In the genomic region with DNA sequence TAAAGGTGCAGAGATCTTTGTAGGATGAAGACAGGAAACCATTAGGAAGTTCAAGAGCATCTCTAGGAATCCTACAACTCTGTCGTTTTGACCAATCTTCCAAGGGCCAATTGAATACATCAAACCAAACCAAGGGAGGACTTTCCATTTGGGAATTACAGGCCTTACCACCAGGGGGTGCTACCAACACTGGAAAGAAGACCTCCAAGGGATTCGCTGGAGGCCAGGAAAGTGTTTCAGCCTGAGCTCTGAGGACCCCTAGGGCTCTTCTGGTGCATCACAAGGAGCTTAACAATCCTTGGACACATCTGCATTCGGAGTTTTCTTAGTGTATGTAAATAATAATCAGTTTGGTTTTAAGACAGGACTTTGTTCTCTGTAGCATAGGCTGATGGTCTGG, we compare ENCODE assay signal across 8 mouse cellular contexts. TPM values are rescaled to one million over a fixed set of nuclear protein-coding genes. Genes with fewer than 3 reads are reported as not detected.
A peak's percentile ranks its signal among the peaks of the same experiment; 100 is the strongest.
DNase-seq lines count a peak whose midpoint lies in the region; ATAC-seq and TF ChIP-seq lines count a peak whose summit lies in the region.

No protein-coding gene starts in this region.

- no peak for ATAC-seq in inflammation-experienced regulatory T-cells, adult 6 months

- no peak overlapping the region for H3K4me3 ChIP-seq in lung, adult 2 months (replicated peaks; ENCODE audit: extremely low read depth, low read depth, low read length)

- peak; percentile 65 for DNase-seq in A20 (ENCODE audit: low read depth, low spot score)
- DNase-seq in ES-CJ7 (ENCODE audit: low read depth, low spot score) = peak; percentile 97
- peak; percentile 75 for DNase-seq in c-Kit-positive CD71-positive TER-119-positive erythroid progenitor cells, embryonic 14.5 days (ENCODE audit: low spot score)
- DNase-seq in frontal cortex, postnatal 25 days (ENCODE audit: low spot score in 2 of 2) = peak; percentile 75 to 79
- peak; percentile 89 to 94 for DNase-seq in kidney, postnatal 36 days
- peak; percentile 77 for DNase-seq in lung, adult 2 months
- DNase-seq in right cerebral cortex, postnatal 4 days = peak; percentile 80

- 9% methylated on average over 3 of the region's 3 CpGs for WGBS in lung, adult 2 months

- no peak for TF ChIP-seq POLR2A in lung, adult 2 months (IDR thresholded peaks at IDR 0.05; ENCODE audit: borderline replicate concordance, extremely low read depth, low read depth, low read length)

- TF ChIP-seq CTCF in lung, adult 2 months (IDR thresholded peaks at IDR 0.05; ENCODE audit: insufficient read depth, low read length) = peak; percentile 94

- peaks cover 7% of the 10 kb centered on the region for H3K4me1 ChIP-seq in lung, adult 2 months (ENCODE audit: control insufficient read depth, insufficient read depth, low read length)

RNA-seq across cellular contexts. Expression of gene Nptn, which starts 3.4 kb away (rescaled TPM):
- polyA plus RNA-seq in lung, adult 2 months (2012; rRNA removed) = 465 and 530 TPM in 2 replicates
- 100 to 1,000 TPM in 2 of 3 experiments, 10 to 100 TPM in 1; 85.5 to 164 (median 109) TPM for polyA plus RNA-seq in inflammation-experienced regulatory T-cells, adult 6 months (2017; shearing (Covaris generic))

RNA-seq across cellular contexts. Expression of gene Cd276, which starts 23.4 kb away (rescaled TPM):
- polyA plus RNA-seq in lung, adult 2 months (2012; rRNA removed) = 6.8 and 8.8 TPM in 2 replicates
- polyA plus RNA-seq in inflammation-experienced regulatory T-cells, adult 6 months (2017; shearing (Covaris generic)) = not detected
